ENCODE assay signal across 17 mouse cellular contexts in the genomic region with DNA sequence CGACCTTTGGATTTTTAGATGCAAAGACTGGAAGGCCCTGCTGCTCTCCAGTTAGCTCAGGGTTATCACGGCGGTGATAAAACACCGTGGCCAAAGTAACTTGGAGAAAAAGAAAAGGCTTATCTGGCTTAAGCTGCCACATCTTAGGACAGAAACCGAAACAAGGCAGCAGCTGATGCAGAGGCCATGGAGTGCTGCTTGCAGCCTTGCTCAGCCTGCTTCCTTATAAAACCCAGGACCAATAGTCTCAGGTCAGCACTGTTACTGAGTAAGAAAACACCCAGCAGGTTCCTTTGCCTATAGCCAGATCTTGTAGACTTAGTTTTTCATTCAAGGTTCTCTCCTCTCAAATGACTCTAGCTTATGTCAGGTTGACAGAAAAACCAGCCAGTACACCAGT.
"Had no signal": no experiment of that assay in that cellular context is flagged by ENCODE, and none has a peak within 500 bp of the region (broad histone marks: within the 10 kb centered on the region; RNA-seq: fewer than 3 reads in every experiment).

No protein-coding gene starts in this region.

- H3K36me3 ChIP-seq: midbrain, embryonic 13.5 days; midbrain, embryonic 15.5 days; neural tube, embryonic 12.5 days had no signal

- H3K4me3 ChIP-seq: megakaryocyte, embryonic 14.5 days; midbrain, embryonic 13.5 days; midbrain, embryonic 15.5 days; neural tube, embryonic 12.5 days had no signal

- H3K9ac ChIP-seq: liver, embryonic 14.5 days; lung, embryonic 14.5 days; midbrain, embryonic 13.5 days; midbrain, embryonic 15.5 days; neural tube, embryonic 12.5 days had no signal

- H3K4me2 ChIP-seq: lung, embryonic 14.5 days; midbrain, embryonic 11.5 days; midbrain, embryonic 13.5 days; midbrain, embryonic 15.5 days; neural tube, embryonic 12.5 days had no signal

- H3K27ac ChIP-seq: liver, embryonic 14.5 days; macrophage; midbrain, embryonic 13.5 days; midbrain, embryonic 15.5 days; neural tube, embryonic 12.5 days had no signal

- H3K27me3 ChIP-seq: midbrain, embryonic 13.5 days; midbrain, embryonic 15.5 days; neural tube, embryonic 12.5 days had no signal

- ATAC-seq: midbrain, embryonic 13.5 days; midbrain, embryonic 15.5 days had no signal

- H3K9me3 ChIP-seq: megakaryocyte, embryonic 14.5 days; midbrain, embryonic 13.5 days; midbrain, embryonic 15.5 days; neural tube, embryonic 12.5 days had no signal

- DNase-seq: lung, adult 18-20 months; lung, postnatal 14 days; lung, postnatal 36 days; right cerebral cortex, postnatal 14 days; right cerebral cortex, postnatal 4 days; spleen, adult 18-20 months; thymus, adult 2 months; thymus, postnatal 25 days; thymus, postnatal 4 days had no signal
